Mouse (Mus musculus): ENCODE data around the gene 9330182O14Rik. TPM values are rescaled to one million over a fixed set of nuclear protein-coding genes. Genes with fewer than 3 reads are reported as not detected.

Gene 9330182O14Rik
- total and polyA plus RNA-seq, 2 experiments from 2014 or later, result not detected

DNA sequence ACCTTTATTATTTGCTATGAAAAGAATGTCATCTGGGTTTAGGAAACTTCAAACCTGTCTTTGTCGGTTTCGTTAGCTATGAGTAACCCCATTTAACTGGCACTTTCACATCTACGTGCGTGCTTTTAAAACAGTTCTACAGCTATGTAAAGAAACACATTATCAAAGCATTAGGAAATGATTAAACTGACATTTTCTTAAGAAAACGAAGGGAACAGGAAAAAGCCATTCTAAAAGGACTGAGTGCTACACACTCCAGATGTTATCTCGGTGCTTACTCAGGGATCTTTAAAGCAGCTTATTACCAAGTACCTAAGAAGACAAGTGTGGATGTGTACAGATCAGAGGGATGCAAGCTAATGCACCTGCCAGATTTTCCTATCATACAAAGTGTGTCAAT is 52.9 kb downstream of the 9330182O14Rik start:
- DNase-seq (ENCODE audit: low spot score) (no peak), ATAC-seq (no peak)
- Histone ChIP-seq H3K36me3 (ENCODE audit: insufficient read depth, low read length) (no peaks in the 10 kb centered on the region), H3K4me1 (ENCODE audit: insufficient read depth, low read length) (no peaks in the 10 kb centered on the region), H3K27me3 (ENCODE audit: insufficient read depth, low read length) (no peaks in the 10 kb centered on the region), H3K9ac (replicated peaks; ENCODE audit: low read length) (no peak overlapping the region), H3K4me2 (ENCODE audit: low read depth, low read length) (no peak overlapping the region), H3K4me3 (ENCODE audit: low read length) (no peak overlapping the region), H3K27ac (no peak overlapping the region), H3K9me3 (ENCODE audit: low read length) (no peaks in the 10 kb centered on the region)
- TF ChIP-seq CTCF (IDR thresholded peaks at IDR 0.05; ENCODE audit: low read depth), result no peak
- 78% methylated on average over 6 of the region's 6 CpGs for WGBS

Small RNAs within 50 kb of the gene (microRNA-seq; reads per million reads assigned to microRNA genes)
- 0 reads per million in 2 experiments for gene Gm25958

Measured in hindbrain, postnatal 0 days (tissue).